Mouse (Mus musculus): ENCODE measurements around the gene Flot2. TPM values are rescaled to one million over a fixed set of nuclear protein-coding genes. Genes with fewer than 3 reads are reported as not detected.
"Not testable (repeated sequence)": the region's sequence is repeated elsewhere in the genome, so short reads cannot be mapped to it uniquely, and the experiment has no call there.

Gene Flot2
- polyA plus RNA-seq, 1 experiment from 2014 or later, result 76.7 TPM

GRCm38 (mm10) chr11:78033931-78034617 lies 3.7 kb upstream of the Flot2 start:
- peak overlapping the region; percentile 2; the same call in 1 of the 2 replicates for H3K9ac ChIP-seq
- no peak overlapping the region for H3K27ac ChIP-seq
- WGBS, result 95% methylated on average over 23 of the region's 23 CpGs
- peaks cover 13% of the 10 kb centered on the region; the same call in 1 of the 2 replicates for H3K36me3 ChIP-seq (replicated peaks)
- H3K4me3 ChIP-seq, result no peak overlapping the region
- no peak for ATAC-seq (replicated peaks)
- no peaks in the 10 kb centered on the region for H3K9me3 ChIP-seq
- H3K4me1 ChIP-seq, result peaks cover 44% of the 10 kb centered on the region
- no peaks in the 10 kb centered on the region for H3K27me3 ChIP-seq (replicated peaks)
- no peak overlapping the region for H3K4me2 ChIP-seq

- no peak for ATAC-seq (replicated peaks)
- no peak overlapping the region for H3K4me3 ChIP-seq
- no peaks in the 10 kb centered on the region for H3K27me3 ChIP-seq (replicated peaks)
- H3K9ac ChIP-seq, result no peak overlapping the region
- no peaks in the 10 kb centered on the region for H3K9me3 ChIP-seq
- WGBS, result 76% methylated on average over 10 of the region's 10 CpGs
- no peak overlapping the region for H3K4me2 ChIP-seq
- peaks cover 10% of the 10 kb centered on the region; the same call in 1 of the 2 replicates for H3K36me3 ChIP-seq (replicated peaks)
- peaks cover 42% of the 10 kb centered on the region for H3K4me1 ChIP-seq
- no peak overlapping the region for H3K27ac ChIP-seq
Observed at GRCm38 (mm10) chr11:78036791-78037190, 940 bp upstream of the Flot2 start.

- WGBS, result 81% methylated on average over 2 of the region's 2 CpGs
- H3K9me3 ChIP-seq, result no peaks in the 10 kb centered on the region
Observed at GRCm38 (mm10) chr11:78040878-78041277, 3.1 kb downstream of the Flot2 start.

GRCm38 (mm10) chr11:78042290-78042870 lies 4.6 kb downstream of the Flot2 start:
- H3K36me3 ChIP-seq (replicated peaks); H3K27me3 ChIP-seq (replicated peaks); H3K4me3 ChIP-seq; H3K4me2 ChIP-seq; H3K9ac ChIP-seq; ATAC-seq (replicated peaks); H3K9me3 ChIP-seq; H3K27ac ChIP-seq: not testable (repeated sequence)
- peaks cover 16% of the 10 kb centered on the region for H3K4me1 ChIP-seq
- 95% methylated on average over 4 of the region's 4 CpGs for WGBS

More at GRCm38 (mm10) chr11:78040878-78041277, 3.1 kb downstream of the Flot2 start:
- Histone ChIP-seq H3K27ac (no peak overlapping the region), H3K4me1 (peaks cover 20% of the 10 kb centered on the region), H3K36me3 (replicated peaks) (0 out of 2 replicates have a peak, but pooled peaks cover 5% of the 10 kb centered on the region), H3K4me2 (no peak overlapping the region), H3K27me3 (replicated peaks) (no peaks in the 10 kb centered on the region), H3K4me3 (no peak overlapping the region), H3K9ac (no peak overlapping the region)
- no peak for ATAC-seq (replicated peaks)

- H3K36me3 ChIP-seq (replicated peaks), result peaks cover 5% of the 10 kb centered on the region; the same call in 1 of the 2 replicates
- peaks cover 3% of the 10 kb centered on the region; the same call in 1 of the 2 replicates for H3K4me1 ChIP-seq
- H3K9ac ChIP-seq, result no peak overlapping the region
- no peak overlapping the region for H3K27ac ChIP-seq
- H3K9me3 ChIP-seq, result no peaks in the 10 kb centered on the region
- ATAC-seq (replicated peaks), result no peak
- no peak overlapping the region for H3K4me2 ChIP-seq
- 90% methylated on average over 5 of the region's 5 CpGs for WGBS
- H3K4me3 ChIP-seq, result no peak overlapping the region
- H3K27me3 ChIP-seq (replicated peaks), result no peaks in the 10 kb centered on the region
Observed at GRCm38 (mm10) chr11:78044758-78045251, 7.1 kb downstream of the Flot2 start.

- not testable (repeated sequence) for H3K27ac ChIP-seq; H3K4me1 ChIP-seq; H3K9ac ChIP-seq; H3K4me2 ChIP-seq; ATAC-seq (replicated peaks); H3K36me3 ChIP-seq (replicated peaks); H3K9me3 ChIP-seq; H3K4me3 ChIP-seq; H3K27me3 ChIP-seq (replicated peaks)
- 94% methylated on average over 3 of the region's 4 CpGs for WGBS
Observed at GRCm38 (mm10) chr11:78048637-78049036, 10.9 kb downstream of the Flot2 start.

- 90% methylated on average over 8 of the region's 8 CpGs for WGBS
- H3K4me1 ChIP-seq, result no peaks in the 10 kb centered on the region
- H3K27ac ChIP-seq, result no peak overlapping the region
- no peak overlapping the region for H3K4me2 ChIP-seq
- H3K4me3 ChIP-seq, result no peak overlapping the region
- no peaks in the 10 kb centered on the region for H3K9me3 ChIP-seq
- H3K9ac ChIP-seq, result no peak overlapping the region
- no peaks in the 10 kb centered on the region for H3K27me3 ChIP-seq (replicated peaks)
- ATAC-seq (replicated peaks), result no peak
- H3K36me3 ChIP-seq (replicated peaks), result peaks cover 32% of the 10 kb centered on the region
Observed at GRCm38 (mm10) chr11:78053078-78053477, 15.3 kb downstream of the Flot2 start.

GRCm38 (mm10) chr11:78056946-78057345 lies 19.2 kb downstream of the Flot2 start:
- Histone ChIP-seq H3K9me3 (no peaks in the 10 kb centered on the region), H3K4me3 (no peak overlapping the region), H3K27me3 (replicated peaks) (no peaks in the 10 kb centered on the region), H3K9ac (no peak overlapping the region), H3K36me3 (replicated peaks) (peaks cover 38% of the 10 kb centered on the region), H3K27ac (no peak overlapping the region), H3K4me2 (no peak overlapping the region), H3K4me1 (no peaks in the 10 kb centered on the region)
- WGBS, result 77% methylated on average over 8 of the region's 8 CpGs
- ATAC-seq (replicated peaks), result no peak

- peaks cover 29% of the 10 kb centered on the region for H3K36me3 ChIP-seq (replicated peaks)
- peak; percentile 62; the same call in 1 of the 2 replicates for ATAC-seq (replicated peaks)
- no peak overlapping the region for H3K4me3 ChIP-seq
- H3K4me1 ChIP-seq, result no peaks in the 10 kb centered on the region
- no peak overlapping the region for H3K4me2 ChIP-seq
- H3K9ac ChIP-seq, result no peak overlapping the region
- no peak overlapping the region for H3K27ac ChIP-seq
- 58% methylated on average over 9 of the region's 9 CpGs for WGBS
- H3K9me3 ChIP-seq, result no peaks in the 10 kb centered on the region
- no peaks in the 10 kb centered on the region for H3K27me3 ChIP-seq (replicated peaks)
Observed at GRCm38 (mm10) chr11:78059833-78060757, 22.4 kb downstream of the Flot2 start.

GRCm38 (mm10) chr11:78062563-78062962 lies 24.8 kb downstream of the Flot2 start:
- no peak overlapping the region for H3K4me3 ChIP-seq
- H3K9me3 ChIP-seq, result no peaks in the 10 kb centered on the region
- H3K27ac ChIP-seq, result no peak overlapping the region
- H3K9ac ChIP-seq, result no peak overlapping the region
- no peaks in the 10 kb centered on the region for H3K4me1 ChIP-seq
- ATAC-seq (replicated peaks), result no peak
- peaks cover 16% of the 10 kb centered on the region for H3K36me3 ChIP-seq (replicated peaks)
- WGBS, result 84% methylated on average over 1 of the region's 1 CpGs
- H3K4me2 ChIP-seq, result no peak overlapping the region
- H3K27me3 ChIP-seq (replicated peaks), result no peaks in the 10 kb centered on the region

GRCm38 (mm10) chr11:78065906-78066305 lies 28.2 kb downstream of the Flot2 start:
- Histone ChIP-seq H3K4me2 (no peak overlapping the region), H3K9ac (no peak overlapping the region), H3K36me3 (replicated peaks) (no peaks in the 10 kb centered on the region), H3K9me3 (no peaks in the 10 kb centered on the region), H3K4me1 (no peaks in the 10 kb centered on the region), H3K27ac (no peak overlapping the region), H3K4me3 (no peak overlapping the region), H3K27me3 (replicated peaks) (no peaks in the 10 kb centered on the region)
- WGBS, result 36% methylated on average over 2 of the region's 2 CpGs
- ATAC-seq (replicated peaks), result no peak

- Histone ChIP-seq H3K4me2 (no peak overlapping the region), H3K4me1 (no peaks in the 10 kb centered on the region), H3K9me3 (no peaks in the 10 kb centered on the region), H3K36me3 (replicated peaks) (no peaks in the 10 kb centered on the region), H3K27ac (no peak overlapping the region), H3K27me3 (replicated peaks) (no peaks in the 10 kb centered on the region), H3K9ac (no peak overlapping the region), H3K4me3 (no peak overlapping the region)
- 53% methylated on average over 2 of the region's 2 CpGs for WGBS
- ATAC-seq (replicated peaks), result no peak
Observed at GRCm38 (mm10) chr11:78066641-78067040, 28.9 kb downstream of the Flot2 start.
